Mouse (Mus musculus): ENCODE results near the gene Tent2. TPM values are rescaled to one million over a fixed set of nuclear protein-coding genes. Genes with fewer than 3 reads are reported as not detected.

Tent2 gene
- polyA plus RNA-seq (2016; fragmentation: Nextera tagmentation; extraction: Ambion mirVana), result 58.9 and 59.7 TPM in 2 replicates

GRCm38 (mm10) chr13:93191831-93192645, at the start of gene Tent2:
Gene Tent2, minus strand, starts transcription at chr13:93192385.
- peak within 1 kb of the TSS; percentile 99 for H3K27ac ChIP-seq
- H3K27me3 ChIP-seq (ENCODE audit: poor library complexity, severe bottlenecking), result no peaks in the 10 kb centered on the region
- DNase-seq (ENCODE audit: extremely low spot score, low spot score), result peak; percentile 96
- peaks cover 26% of the 10 kb centered on the region for H3K4me1 ChIP-seq
- under 1% methylated on average over 72 of the region's 72 CpGs for WGBS
- peak within 1 kb of the TSS; percentile 96 for H3K4me3 ChIP-seq
- peaks cover 16% of the 10 kb centered on the region; the same call in 1 of the 2 replicates for H3K36me3 ChIP-seq (replicated peaks)
- no peaks in the 10 kb centered on the region for H3K9me3 ChIP-seq

- Histone ChIP-seq H3K36me3 (replicated peaks) (no peaks in the 10 kb centered on the region), H3K27ac (no peak overlapping the region), H3K4me1 (peaks cover 17% of the 10 kb centered on the region; the same call in 1 of the 2 replicates), H3K9me3 (no peaks in the 10 kb centered on the region), H3K4me3 (no peak overlapping the region), H3K27me3 (ENCODE audit: poor library complexity, severe bottlenecking) (no peaks in the 10 kb centered on the region)
- no peak for DNase-seq (ENCODE audit: extremely low spot score, low spot score)
- 34% methylated on average over 3 of the region's 3 CpGs for WGBS
Observed at GRCm38 (mm10) chr13:93241180-93241579, 49.0 kb upstream of the Tent2 start.

- Histone ChIP-seq H3K4me3 (no peak overlapping the region), H3K9me3 (no peaks in the 10 kb centered on the region), H3K27ac (no peak overlapping the region), H3K4me1 (peaks cover 17% of the 10 kb centered on the region; the same call in 1 of the 2 replicates), H3K27me3 (ENCODE audit: poor library complexity, severe bottlenecking) (no peaks in the 10 kb centered on the region), H3K36me3 (replicated peaks) (no peaks in the 10 kb centered on the region)
- no peak for DNase-seq (ENCODE audit: extremely low spot score, low spot score)
- 35% methylated on average over 4 of the region's 7 CpGs for WGBS
Observed at GRCm38 (mm10) chr13:93239561-93239960, 47.4 kb upstream of the Tent2 start.

GRCm38 (mm10) chr13:93239134-93239533, 46.9 kb upstream of the Tent2 start:
- WGBS, result 85% methylated on average over 9 of the region's 9 CpGs

GRCm38 (mm10) chr13:93237677-93238398, 45.7 kb upstream of the Tent2 start:
- 90% methylated on average over 9 of the region's 9 CpGs for WGBS
- no peaks in the 10 kb centered on the region for H3K36me3 ChIP-seq (replicated peaks)
- no peak overlapping the region for H3K4me3 ChIP-seq
- H3K27me3 ChIP-seq (ENCODE audit: poor library complexity, severe bottlenecking), result no peaks in the 10 kb centered on the region
- H3K4me1 ChIP-seq, result peaks cover 17% of the 10 kb centered on the region; the same call in 1 of the 2 replicates
- no peaks in the 10 kb centered on the region for H3K9me3 ChIP-seq
- H3K27ac ChIP-seq, result no peak overlapping the region
- DNase-seq (ENCODE audit: extremely low spot score, low spot score), result no peak

More at GRCm38 (mm10) chr13:93239134-93239533, 46.9 kb upstream of the Tent2 start:
- H3K9me3 ChIP-seq, result no peaks in the 10 kb centered on the region
- H3K27ac ChIP-seq, result no peak overlapping the region
- H3K36me3 ChIP-seq (replicated peaks), result no peaks in the 10 kb centered on the region
- H3K27me3 ChIP-seq (ENCODE audit: poor library complexity, severe bottlenecking), result no peaks in the 10 kb centered on the region
- no peak for DNase-seq (ENCODE audit: extremely low spot score, low spot score)
- H3K4me1 ChIP-seq, result peaks cover 17% of the 10 kb centered on the region; the same call in 1 of the 2 replicates
- H3K4me3 ChIP-seq, result no peak overlapping the region

GRCm38 (mm10) chr13:93234267-93235039, 42.3 kb upstream of the Tent2 start:
- H3K27ac ChIP-seq, result no peak overlapping the region
- DNase-seq (ENCODE audit: extremely low spot score, low spot score), result no peak
- H3K36me3 ChIP-seq (replicated peaks), result no peaks in the 10 kb centered on the region
- H3K4me1 ChIP-seq, result peaks cover 2% of the 10 kb centered on the region; the same call in 1 of the 2 replicates
- H3K9me3 ChIP-seq, result no peaks in the 10 kb centered on the region
- 85% methylated on average over 4 of the region's 4 CpGs for WGBS
- no peaks in the 10 kb centered on the region for H3K27me3 ChIP-seq (ENCODE audit: poor library complexity, severe bottlenecking)
- no peak overlapping the region for H3K4me3 ChIP-seq

GRCm38 (mm10) chr13:93232335-93232734, 40.1 kb upstream of the Tent2 start:
- H3K4me3 ChIP-seq, result no peak overlapping the region
- no peaks in the 10 kb centered on the region for H3K9me3 ChIP-seq
- no peak for DNase-seq (ENCODE audit: extremely low spot score, low spot score)
- no peak overlapping the region for H3K27ac ChIP-seq
- 86% methylated on average over 7 of the region's 7 CpGs for WGBS
- no peaks in the 10 kb centered on the region for H3K36me3 ChIP-seq (replicated peaks)
- H3K4me1 ChIP-seq, result no peaks in the 10 kb centered on the region
- H3K27me3 ChIP-seq (ENCODE audit: poor library complexity, severe bottlenecking), result no peaks in the 10 kb centered on the region

- no peak overlapping the region for H3K4me3 ChIP-seq
- WGBS, result 82% methylated on average over 4 of the region's 4 CpGs
- no peak overlapping the region for H3K27ac ChIP-seq
- no peaks in the 10 kb centered on the region for H3K36me3 ChIP-seq (replicated peaks)
- H3K27me3 ChIP-seq (ENCODE audit: poor library complexity, severe bottlenecking), result no peaks in the 10 kb centered on the region
- H3K4me1 ChIP-seq, result no peaks in the 10 kb centered on the region
- no peak for DNase-seq (ENCODE audit: extremely low spot score, low spot score)
- no peaks in the 10 kb centered on the region for H3K9me3 ChIP-seq
Observed at GRCm38 (mm10) chr13:93231016-93231415, 38.8 kb upstream of the Tent2 start.

GRCm38 (mm10) chr13:93211741-93212140, 19.6 kb upstream of the Tent2 start:
- no peaks in the 10 kb centered on the region for H3K36me3 ChIP-seq (replicated peaks)
- no peaks in the 10 kb centered on the region for H3K27me3 ChIP-seq (ENCODE audit: poor library complexity, severe bottlenecking)
- H3K4me3 ChIP-seq, result no peak overlapping the region
- 77% methylated on average over 1 of the region's 1 CpGs for WGBS
- H3K9me3 ChIP-seq, result 0 out of 2 replicates have a peak, but pooled peaks cover 3% of the 10 kb centered on the region
- no peak overlapping the region for H3K27ac ChIP-seq
- DNase-seq (ENCODE audit: extremely low spot score, low spot score), result no peak
- H3K4me1 ChIP-seq, result no peaks in the 10 kb centered on the region

- Histone ChIP-seq H3K27me3 (ENCODE audit: poor library complexity, severe bottlenecking) (no peaks in the 10 kb centered on the region), H3K9me3 (no peaks in the 10 kb centered on the region)
- 79% methylated on average over 5 of the region's 5 CpGs for WGBS
Observed at GRCm38 (mm10) chr13:93192646-93193026, 451 bp upstream of the Tent2 start.

GRCm38 (mm10) chr13:93189416-93189815, 2.8 kb downstream of the Tent2 start:
- Histone ChIP-seq H3K27ac (no peak overlapping the region), H3K4me1 (peaks cover 26% of the 10 kb centered on the region), H3K9me3 (no peaks in the 10 kb centered on the region), H3K4me3 (no peak overlapping the region), H3K27me3 (ENCODE audit: poor library complexity, severe bottlenecking) (no peaks in the 10 kb centered on the region), H3K36me3 (replicated peaks) (peaks cover 28% of the 10 kb centered on the region)
- WGBS, result 91% methylated on average over 2 of the region's 2 CpGs
- no peak for DNase-seq (ENCODE audit: extremely low spot score, low spot score)

More at GRCm38 (mm10) chr13:93192646-93193026, 451 bp upstream of the Tent2 start:
- peak overlapping the region; percentile 99 for H3K27ac ChIP-seq
- H3K4me3 ChIP-seq, result peak overlapping the region; percentile 96
- peaks cover 26% of the 10 kb centered on the region for H3K4me1 ChIP-seq
- peaks cover 15% of the 10 kb centered on the region; the same call in 1 of the 2 replicates for H3K36me3 ChIP-seq (replicated peaks)
- DNase-seq (ENCODE audit: extremely low spot score, low spot score), result no peak

- H3K36me3 ChIP-seq (replicated peaks), result peaks cover 34% of the 10 kb centered on the region
- H3K27me3 ChIP-seq (ENCODE audit: poor library complexity, severe bottlenecking), result no peaks in the 10 kb centered on the region
- H3K4me3 ChIP-seq, result no peak overlapping the region
- no peaks in the 10 kb centered on the region for H3K9me3 ChIP-seq
- no peak overlapping the region for H3K27ac ChIP-seq
- DNase-seq (ENCODE audit: extremely low spot score, low spot score), result no peak
- 90% methylated on average over 3 of the region's 3 CpGs for WGBS
- peaks cover 26% of the 10 kb centered on the region for H3K4me1 ChIP-seq
Observed at GRCm38 (mm10) chr13:93188738-93189137, 3.4 kb downstream of the Tent2 start.

Measured in forebrain, embryonic 10.5 days (tissue).